Mouse (Mus musculus) frontal cortex, postnatal 10 days (tissue): ENCODE data around the gene Ak5.

Experiments used
- DNase-seq, 2 experiments: peaks; one replicate each; pipeline ENCODE4 v3.0.0; 2022; ENCODE audit warnings: low spot score in 2 of 2, mixed read lengths in 1 of 2

Gene Ak5

DNA sequence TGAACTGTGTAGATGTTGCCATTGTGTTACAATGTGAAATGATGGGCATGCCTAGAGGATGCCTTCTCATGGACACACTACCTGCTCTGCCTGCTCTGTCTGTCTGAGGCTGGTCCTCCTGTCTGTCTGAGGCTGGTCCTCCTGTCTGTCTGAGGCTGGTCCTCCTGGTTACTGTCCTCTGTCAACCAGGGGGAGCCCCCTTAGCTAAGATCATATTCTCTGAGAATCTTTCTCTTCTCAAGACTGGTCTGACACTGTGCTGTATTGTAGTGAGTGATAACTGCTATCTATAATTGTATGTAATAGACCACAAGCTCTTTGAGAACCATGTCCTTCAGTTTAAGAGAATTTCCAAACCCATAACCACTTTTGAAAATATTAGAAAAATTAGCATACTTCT, 232.6 kb downstream of the Ak5 start:
- DNase-seq, result no peak

DNA sequence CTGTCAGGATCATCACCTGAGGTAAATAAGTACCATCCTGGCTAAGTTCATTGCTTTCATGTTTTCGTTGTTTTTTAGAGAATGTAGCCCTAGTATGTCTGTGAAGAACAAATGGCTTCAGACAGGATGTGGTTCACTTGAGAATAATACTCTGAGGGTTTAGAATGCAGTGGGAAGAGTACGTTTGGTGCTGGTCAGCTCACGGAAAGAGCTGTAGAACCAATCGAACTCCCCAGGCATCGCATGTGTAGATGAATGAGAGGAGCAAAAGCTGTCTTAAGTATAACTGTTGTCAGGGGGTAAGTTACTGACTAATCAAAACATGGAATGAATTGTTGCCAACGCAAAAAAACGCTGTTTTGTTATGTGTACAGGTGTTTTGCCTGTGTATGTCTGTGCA, 235.5 kb downstream of the Ak5 start:
- DNase-seq, result no peak

DNA sequence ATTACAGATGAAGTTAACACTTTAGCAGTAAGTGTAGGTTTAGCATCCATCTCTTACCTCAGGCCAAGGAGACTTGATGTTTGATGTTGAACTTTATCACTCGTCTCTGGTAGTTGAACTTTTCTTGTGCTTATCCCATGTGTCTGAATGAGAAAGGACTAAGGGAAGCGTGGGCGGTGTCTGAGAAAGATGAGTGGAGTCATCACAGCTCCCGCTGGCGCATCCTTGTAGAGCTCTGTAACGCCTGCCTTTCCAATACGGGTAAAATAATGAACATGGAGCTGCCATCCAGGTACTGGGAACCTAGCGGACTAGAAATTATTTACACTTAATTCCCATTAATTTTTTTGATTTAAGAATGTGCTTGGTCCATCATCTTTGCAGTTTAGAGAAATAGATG, 239.2 kb downstream of the Ak5 start:
- DNase-seq, result no peak
